Mouse (Mus musculus) kidney, embryonic 15.5 days (tissue): ENCODE results near the gene Gcgr. TPM values are rescaled to one million over a fixed set of nuclear protein-coding genes. Genes with fewer than 3 reads are reported as not detected.
A peak's percentile ranks its signal among the peaks of the same experiment; 100 is the strongest.

Source experiments
- ATAC-seq: fragments of 200-750 bp; cut with Nextera tagmentation; replicated peaks from 2 replicates; pipeline ENCODE4 v1.8.0; 2017; ENCODE audit warnings: moderate TSS enrichment; ENCODE audit not compliant: low FRiP score
- H3K27ac ChIP-seq: fragments of 300-500 bp; sonication (generic); 2 replicates; pipeline ENCODE4 v1.5.1; 2015; ENCODE audit warnings: mild to moderate bottlenecking, inconsistent platforms
- H3K27me3 ChIP-seq: fragments of 300-500 bp; sonication (generic); 2 replicates; pipeline ENCODE4 v1.6.1; 2015; ENCODE audit warnings: inconsistent platforms
- H3K36me3 ChIP-seq: fragments of 300-500 bp; sonication (generic); 2 replicates; pipeline ENCODE4 v1.6.1; 2015; ENCODE audit warnings: inconsistent platforms
- H3K4me1 ChIP-seq: fragments of 300-500 bp; sonication (generic); 2 replicates; pipeline ENCODE4 v1.6.1; 2015; ENCODE audit warnings: inconsistent platforms
- H3K4me2 ChIP-seq: fragments of 300-500 bp; sonication (generic); 2 replicates; pipeline ENCODE4 v1.6.1; 2015; ENCODE audit warnings: moderate library complexity, mild to moderate bottlenecking, inconsistent platforms
- H3K4me3 ChIP-seq: fragments of 300-500 bp; sonication (generic); replicated peaks from 2 replicates; pipeline ENCODE4 v1.5.1; 2015; ENCODE audit warnings: mild to moderate bottlenecking, inconsistent platforms
- H3K9ac ChIP-seq: fragments of 300-500 bp; sonication (generic); 2 replicates; pipeline ENCODE4 v1.6.1; 2015; ENCODE audit warnings: mild to moderate bottlenecking, inconsistent platforms
- H3K9me3 ChIP-seq: fragments of 300-500 bp; sonication (generic); replicated peaks from 2 replicates; pipeline ENCODE4 v1.6.1; 2016; ENCODE audit warnings: inconsistent platforms
- WGBS: fragments of 180-500 bp; shearing (Covaris S2); methylation state at CpG from one replicate; pipeline ENCODE4 v1.1.7; 2015; ENCODE audit warnings: mixed read lengths; 5-methylcytosine and 5-hydroxymethylcytosine counted together
- polyA plus RNA-seq: library from polyadenylated mRNA; unstranded; fragments of >200 nt; fragmentation: Nextera tagmentation; extraction: Ambion mirVana; gene quantifications from 2 replicates; pipeline ENCODE4 v1.2.1, GENCODE M21; 2015

The Gcgr gene
- polyA plus RNA-seq, 1 experiment from 2014 or later, result 2.4 TPM

GRCm38 (mm10) chr11:120522581-120522980, 7.9 kb upstream of the Gcgr start:
- no peak overlapping the region for H3K9ac ChIP-seq
- H3K4me1 ChIP-seq, result peaks cover 20% of the 10 kb centered on the region
- no peak for ATAC-seq
- H3K27me3 ChIP-seq, result peaks cover 3% of the 10 kb centered on the region
- WGBS, result 85% methylated on average over 8 of the region's 8 CpGs
- H3K4me2 ChIP-seq, result no peak overlapping the region
- H3K36me3 ChIP-seq, result no peaks in the 10 kb centered on the region
- no peaks in the 10 kb centered on the region for H3K9me3 ChIP-seq
- H3K4me3 ChIP-seq, result no peak overlapping the region
- H3K27ac ChIP-seq, result no peak overlapping the region

- Histone ChIP-seq H3K4me3 (no peak overlapping the region), H3K27me3 (peaks cover 36% of the 10 kb centered on the region), H3K4me2 (no peak overlapping the region), H3K36me3 (no peaks in the 10 kb centered on the region), H3K27ac (no peak overlapping the region), H3K9ac (no peak overlapping the region), H3K9me3 (no peaks in the 10 kb centered on the region), H3K4me1 (peaks cover 10% of the 10 kb centered on the region)
- no peak for ATAC-seq
- 79% methylated on average over 2 of the region's 2 CpGs for WGBS
Observed at GRCm38 (mm10) chr11:120525959-120526358, 4.5 kb upstream of the Gcgr start.

- Histone ChIP-seq H3K27ac (no peak overlapping the region), H3K36me3 (no peaks in the 10 kb centered on the region), H3K9me3 (no peaks in the 10 kb centered on the region), H3K9ac (no peak overlapping the region), H3K4me2 (no peak overlapping the region), H3K4me3 (no peak overlapping the region), H3K4me1 (peaks cover 18% of the 10 kb centered on the region), H3K27me3 (peaks cover 54% of the 10 kb centered on the region)
- 78% methylated on average over 9 of the region's 9 CpGs for WGBS
- ATAC-seq, result no peak
Observed at GRCm38 (mm10) chr11:120527690-120528354, 2.7 kb upstream of the Gcgr start.

- no peak overlapping the region for H3K4me3 ChIP-seq
- WGBS, result 67% methylated on average over 4 of the region's 4 CpGs
- no peaks in the 10 kb centered on the region for H3K9me3 ChIP-seq
- H3K4me2 ChIP-seq, result no peak overlapping the region
- H3K27ac ChIP-seq, result no peak overlapping the region
- H3K27me3 ChIP-seq, result peaks cover 64% of the 10 kb centered on the region
- no peak overlapping the region for H3K9ac ChIP-seq
- peaks cover 18% of the 10 kb centered on the region for H3K4me1 ChIP-seq
- H3K36me3 ChIP-seq, result no peaks in the 10 kb centered on the region
- no peak for ATAC-seq
Observed at GRCm38 (mm10) chr11:120528903-120529302, 1.6 kb upstream of the Gcgr start.

GRCm38 (mm10) chr11:120531646-120532045, 1.1 kb downstream of the Gcgr start:
- WGBS, result 22% methylated on average over 9 of the region's 9 CpGs
- Histone ChIP-seq H3K9me3 (no peaks in the 10 kb centered on the region), H3K4me1 (peaks cover 18% of the 10 kb centered on the region), H3K4me3 (0 out of 2 replicates have a peak overlapping the region, but pooled peaks have one; percentile 42), H3K9ac (no peak overlapping the region), H3K27ac (no peak overlapping the region), H3K27me3 (peaks cover 77% of the 10 kb centered on the region), H3K36me3 (no peaks in the 10 kb centered on the region), H3K4me2 (peak overlapping the region; percentile 77; the same call in 1 of the 2 replicates)
- no peak for ATAC-seq

- Histone ChIP-seq H3K36me3 (no peaks in the 10 kb centered on the region), H3K4me2 (no peak overlapping the region), H3K27ac (no peak overlapping the region), H3K9ac (no peak overlapping the region), H3K4me3 (no peak overlapping the region), H3K9me3 (no peaks in the 10 kb centered on the region), H3K4me1 (peaks cover 32% of the 10 kb centered on the region), H3K27me3 (peaks cover 60% of the 10 kb centered on the region)
- ATAC-seq, result no peak
- 86% methylated on average over 8 of the region's 8 CpGs for WGBS
Observed at GRCm38 (mm10) chr11:120534093-120534492, 3.6 kb downstream of the Gcgr start.

- no peaks in the 10 kb centered on the region for H3K9me3 ChIP-seq
- no peak overlapping the region for H3K4me3 ChIP-seq
- no peak overlapping the region for H3K4me2 ChIP-seq
- no peak for ATAC-seq
- WGBS, result 76% methylated on average over 3 of the region's 3 CpGs
- peaks cover 40% of the 10 kb centered on the region for H3K4me1 ChIP-seq
- H3K36me3 ChIP-seq, result no peaks in the 10 kb centered on the region
- H3K27me3 ChIP-seq, result peaks cover 49% of the 10 kb centered on the region
- no peak overlapping the region for H3K27ac ChIP-seq
- H3K9ac ChIP-seq, result no peak overlapping the region
Observed at GRCm38 (mm10) chr11:120535145-120535544, 4.6 kb downstream of the Gcgr start.

GRCm38 (mm10) chr11:120535804-120536203, 5.3 kb downstream of the Gcgr start:
- H3K4me3 ChIP-seq, result no peak overlapping the region
- H3K9me3 ChIP-seq, result no peaks in the 10 kb centered on the region
- H3K9ac ChIP-seq, result no peak overlapping the region
- no peak for ATAC-seq
- H3K4me1 ChIP-seq, result peaks cover 40% of the 10 kb centered on the region
- H3K27ac ChIP-seq, result no peak overlapping the region
- 80% methylated on average over 3 of the region's 3 CpGs for WGBS
- H3K27me3 ChIP-seq, result peaks cover 43% of the 10 kb centered on the region
- no peaks in the 10 kb centered on the region for H3K36me3 ChIP-seq
- H3K4me2 ChIP-seq, result no peak overlapping the region

- 0 out of 2 replicates have a peak, but pooled peaks have one; percentile 0 for ATAC-seq
- H3K4me3 ChIP-seq, result no peak overlapping the region
- peaks cover 34% of the 10 kb centered on the region for H3K4me1 ChIP-seq
- 58% methylated on average over 3 of the region's 3 CpGs for WGBS
- H3K27ac ChIP-seq, result peak overlapping the region; percentile 95
- H3K4me2 ChIP-seq, result no peak overlapping the region
- H3K9ac ChIP-seq, result no peak overlapping the region
- no peaks in the 10 kb centered on the region for H3K9me3 ChIP-seq
- peaks cover 23% of the 10 kb centered on the region for H3K36me3 ChIP-seq
- H3K27me3 ChIP-seq, result peaks cover 16% of the 10 kb centered on the region
Observed at GRCm38 (mm10) chr11:120538485-120538884, 8.0 kb downstream of the Gcgr start.

GRCm38 (mm10) chr11:120538955-120539284, 8.4 kb downstream of the Gcgr start:
- WGBS, result 39% methylated on average over 8 of the region's 8 CpGs
- Histone ChIP-seq H3K27me3 (peaks cover 13% of the 10 kb centered on the region; the same call in 1 of the 2 replicates), H3K4me2 (no peak overlapping the region), H3K36me3 (peaks cover 27% of the 10 kb centered on the region), H3K9ac (no peak overlapping the region), H3K4me3 (no peak overlapping the region), H3K9me3 (no peaks in the 10 kb centered on the region), H3K4me1 (peaks cover 34% of the 10 kb centered on the region), H3K27ac (peak overlapping the region; percentile 95)
- ATAC-seq, result 0 out of 2 replicates have a peak, but pooled peaks have one; percentile 10

- peaks cover 33% of the 10 kb centered on the region for H3K36me3 ChIP-seq
- 15% methylated on average over 10 of the region's 10 CpGs for WGBS
- H3K27me3 ChIP-seq, result peaks cover 9% of the 10 kb centered on the region; the same call in 1 of the 2 replicates
- peak; percentile 90 for ATAC-seq
- peak overlapping the region; percentile 95 for H3K27ac ChIP-seq
- H3K9ac ChIP-seq, result 0 out of 2 replicates have a peak overlapping the region, but pooled peaks have one; percentile 18
- H3K4me2 ChIP-seq, result peak overlapping the region; percentile 42
- peaks cover 34% of the 10 kb centered on the region for H3K4me1 ChIP-seq
- H3K9me3 ChIP-seq, result no peaks in the 10 kb centered on the region
- no peak overlapping the region for H3K4me3 ChIP-seq
Observed at GRCm38 (mm10) chr11:120539285-120540014, 9.0 kb downstream of the Gcgr start.

GRCm38 (mm10) chr11:120541907-120542306, 11.4 kb downstream of the Gcgr start:
- Histone ChIP-seq H3K4me3 (no peak overlapping the region), H3K9me3 (no peaks in the 10 kb centered on the region), H3K4me2 (no peak overlapping the region), H3K27me3 (no peaks in the 10 kb centered on the region), H3K4me1 (peaks cover 48% of the 10 kb centered on the region), H3K36me3 (peaks cover 49% of the 10 kb centered on the region), H3K9ac (no peak overlapping the region), H3K27ac (peak overlapping the region; percentile 15; the same call in 1 of the 2 replicates)
- 43% methylated on average over 4 of the region's 4 CpGs for WGBS
- no peak for ATAC-seq
